Mouse (Mus musculus) urinary bladder, postnatal 25 days (tissue): Measurements from ENCODE around the gene Cox7a2l.

Source experiments
- DNase-seq: peaks from one replicate; pipeline ENCODE4 v3.0.0; 2022; ENCODE audit warnings: low spot score

Cox7a2l gene

GRCm38 (mm10) chr17:83526624-83527532 lies 9.7 kb upstream of the Cox7a2l start:
- no peak for DNase-seq

DNA sequence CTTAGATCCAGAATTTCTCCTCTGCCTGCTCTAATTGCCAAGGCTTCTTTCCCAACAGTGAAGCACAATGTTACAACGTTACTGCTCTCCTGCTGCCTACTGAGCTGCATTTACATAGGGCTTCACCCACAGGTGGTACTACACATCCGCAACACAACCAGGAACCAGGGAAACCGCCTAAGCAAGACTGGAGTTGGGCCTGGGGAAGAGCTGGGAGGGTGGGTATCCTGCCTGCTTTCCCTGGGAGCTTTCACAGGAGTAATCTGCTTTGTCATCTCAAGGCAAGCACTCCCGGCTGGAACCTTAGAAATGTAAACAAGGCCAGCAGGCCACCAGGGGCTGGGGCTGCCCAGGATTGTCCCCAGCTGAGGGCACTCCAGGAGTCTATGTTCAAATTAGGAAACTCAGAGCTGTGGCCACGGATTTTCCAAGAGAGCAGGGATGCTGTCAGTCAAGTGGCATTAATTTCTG lies 9.0 kb upstream of the Cox7a2l start:
- DNase-seq: no peak

- DNase-seq: no peak
Measured at GRCm38 (mm10) chr17:83525596-83525995, 8.5 kb upstream of the Cox7a2l start.

- DNase-seq: no peak
Measured at GRCm38 (mm10) chr17:83524753-83525152, 7.6 kb upstream of the Cox7a2l start.

- DNase-seq: no peak
Measured at GRCm38 (mm10) chr17:83522590-83523379, 5.7 kb upstream of the Cox7a2l start.

- DNase-seq: no peak
Measured at GRCm38 (mm10) chr17:83521881-83522280, 4.8 kb upstream of the Cox7a2l start.

- peak; percentile 83 for DNase-seq
Measured at GRCm38 (mm10) chr17:83514213-83514701, 2.9 kb downstream of the Cox7a2l start.

DNA sequence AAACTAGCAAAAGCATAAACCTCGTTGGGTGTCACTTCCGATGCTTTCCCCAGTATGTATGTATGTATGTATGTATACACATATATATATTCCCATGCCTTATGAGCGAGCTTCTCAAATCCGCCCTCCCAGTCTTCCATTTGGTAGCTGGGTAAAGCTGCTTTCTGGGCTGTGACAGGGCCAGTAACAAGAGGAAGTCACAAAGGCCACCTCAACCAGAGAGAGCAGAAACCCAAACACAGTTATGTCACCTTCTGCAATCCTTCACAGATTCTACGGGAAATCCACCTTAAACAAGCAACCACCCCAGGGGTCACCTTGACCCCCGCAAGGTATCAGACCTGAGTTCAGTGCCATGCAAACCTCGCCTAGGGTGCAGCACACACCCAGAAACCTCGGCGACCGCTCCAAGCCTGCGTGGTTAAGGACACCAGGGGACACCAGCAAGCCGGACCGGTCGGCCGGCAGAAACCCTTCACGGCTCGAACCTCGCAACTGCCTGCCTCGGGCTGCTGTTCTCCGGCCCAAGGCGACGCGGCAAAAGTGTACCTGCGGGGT lies 3.4 kb downstream of the Cox7a2l start:
- DNase-seq: no peak

DNA sequence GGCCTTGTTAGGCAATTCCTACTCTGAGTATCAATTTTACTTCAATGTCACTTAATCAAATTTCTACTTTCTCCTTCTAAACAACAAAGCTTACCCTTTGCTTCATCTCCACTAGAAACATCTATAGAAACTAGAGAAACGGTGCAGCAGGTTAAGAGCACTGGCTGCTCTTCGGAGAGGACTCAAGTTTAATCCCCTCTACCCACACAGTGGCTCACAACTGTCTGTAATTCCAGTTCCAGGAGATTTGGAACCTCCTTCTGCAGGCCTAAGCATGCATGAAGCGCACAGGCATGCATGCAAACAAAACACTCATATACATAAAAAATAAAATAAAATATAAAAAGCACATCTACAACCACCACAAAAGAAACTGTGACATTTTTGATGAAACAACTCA lies 5.0 kb downstream of the Cox7a2l start:
- DNase-seq: no peak

- DNase-seq: no peak
Measured at GRCm38 (mm10) chr17:83503693-83504092, 13.4 kb downstream of the Cox7a2l start.

- no peak for DNase-seq
Measured at GRCm38 (mm10) chr17:83499692-83500091, 17.4 kb downstream of the Cox7a2l start.

- DNase-seq: no peak
Measured at GRCm38 (mm10) chr17:83498889-83499288, 18.2 kb downstream of the Cox7a2l start.

DNA sequence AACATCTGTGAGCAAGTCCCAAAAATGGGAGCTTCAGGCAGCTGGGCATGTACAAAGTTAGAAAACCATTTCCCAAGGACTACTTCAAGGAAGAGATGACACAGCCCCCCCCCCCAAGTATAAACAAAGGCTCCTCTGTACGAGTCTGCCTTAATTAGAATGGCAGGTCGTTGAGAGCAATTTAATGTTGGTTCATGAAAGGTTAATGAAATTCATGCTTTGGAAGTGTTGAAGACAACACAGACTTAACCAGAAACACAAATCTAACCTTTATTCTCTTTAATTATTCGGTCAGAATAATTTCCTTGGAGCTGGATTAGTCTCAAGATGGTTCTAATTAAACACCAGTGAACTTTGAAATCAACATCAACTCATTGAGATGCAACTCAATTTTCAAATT lies 29.4 kb downstream of the Cox7a2l start:
- DNase-seq: no peak

GRCm38 (mm10) chr17:83483784-83484183 lies 33.3 kb downstream of the Cox7a2l start:
- DNase-seq: no peak

- DNase-seq: no peak
Measured at GRCm38 (mm10) chr17:83482817-83483536, 34.2 kb downstream of the Cox7a2l start.

GRCm38 (mm10) chr17:83481551-83481950 lies 35.6 kb downstream of the Cox7a2l start:
- DNase-seq: no peak

GRCm38 (mm10) chr17:83477089-83477488 lies 40.0 kb downstream of the Cox7a2l start:
- no peak for DNase-seq

GRCm38 (mm10) chr17:83469586-83469985 lies 47.5 kb downstream of the Cox7a2l start:
- DNase-seq: no peak

- DNase-seq: no peak
Measured at GRCm38 (mm10) chr17:83466697-83467251, 50.4 kb downstream of the Cox7a2l start.

DNA sequence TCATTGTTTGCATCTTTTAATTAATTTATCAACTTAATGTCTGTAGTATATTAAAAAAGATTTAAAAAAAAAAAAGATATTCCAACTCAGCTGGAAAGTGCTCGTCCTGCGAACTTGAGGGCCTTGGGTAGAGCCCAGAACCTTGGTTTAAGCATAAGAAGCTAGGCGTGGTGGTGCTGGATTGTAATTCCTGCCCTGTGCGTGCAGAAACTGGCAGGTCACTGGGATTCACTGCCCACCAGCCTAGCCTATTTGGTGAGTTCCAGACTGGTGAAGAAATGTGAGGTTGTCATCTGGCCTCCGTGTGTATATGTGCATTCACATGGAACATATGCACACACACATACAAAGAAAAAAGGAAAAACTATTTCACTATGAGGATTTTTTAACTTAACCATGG lies 51.2 kb downstream of the Cox7a2l start:
- DNase-seq: no peak

DNA sequence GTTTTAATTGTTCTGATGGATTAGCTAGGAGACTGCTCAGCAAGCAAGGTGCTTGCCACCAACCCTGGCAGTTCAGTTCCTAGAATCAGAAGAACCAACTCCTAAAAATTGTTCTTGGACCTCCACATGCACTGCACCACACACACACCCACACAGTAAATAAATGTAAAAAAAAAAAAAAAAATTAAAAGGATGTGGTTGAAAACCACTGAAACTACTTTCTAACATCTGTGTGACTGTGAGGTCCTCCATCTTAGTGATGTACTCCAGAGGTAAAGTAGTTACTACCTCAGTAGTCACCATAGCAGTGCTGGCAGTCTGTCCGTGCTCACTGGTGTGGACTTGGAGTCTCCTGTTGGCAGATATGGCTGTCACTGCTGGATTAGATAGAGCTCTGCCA lies 59.9 kb downstream of the Cox7a2l start:
- DNase-seq: no peak
